Mouse (Mus musculus): ENCODE data around the gene Dock3.

DNA sequence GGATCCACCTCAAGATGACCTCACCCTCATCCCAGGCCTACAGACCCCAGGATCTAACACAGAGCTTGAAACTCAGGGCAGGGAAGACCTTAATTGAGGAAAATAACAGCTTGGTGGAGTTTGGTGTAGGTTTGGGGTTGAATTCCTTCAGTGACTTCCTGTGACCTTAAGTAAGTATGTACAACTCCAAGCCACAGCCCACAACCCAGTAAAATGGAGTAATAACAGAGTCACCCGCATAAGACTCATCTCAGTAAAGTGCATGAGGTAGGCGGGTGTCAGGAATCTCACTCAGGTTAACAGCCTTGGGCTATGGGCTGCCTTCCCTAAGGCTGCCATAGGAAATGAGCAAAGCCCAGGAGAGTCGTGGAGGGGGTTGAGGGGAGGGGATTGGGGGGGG is 33.0 kb upstream of the Dock3 start:
- TF ChIP-seq CTCF (IDR thresholded peaks at IDR 0.05; ENCODE audit: borderline replicate concordance, extremely low read depth, insufficient read depth, insufficient read length), result no peak
- no peak for TF ChIP-seq POLR2A (IDR thresholded peaks at IDR 0.05; ENCODE audit: borderline replicate concordance, extremely low read depth, insufficient read depth, insufficient read length, poor library complexity, severe bottlenecking)

All from brain, embryonic 14.5 days (tissue).